Mouse (Mus musculus) stomach, embryonic 14.5 days (tissue): ENCODE results near the gene Trappc6b. TPM values are rescaled to one million over a fixed set of nuclear protein-coding genes. Genes with fewer than 3 reads are reported as not detected.

Experiments used
- ATAC-seq: fragments of 200-750 bp; cut with Nextera tagmentation; 2 replicates; pipeline ENCODE4 v1.8.0; 2017; ENCODE audit warnings: low read depth, moderate TSS enrichment; ENCODE audit not compliant: insufficient number of reproducible peaks, insufficient read depth, low FRiP score
- H3K27ac ChIP-seq: fragments of 300-500 bp; sonication (generic); 2 replicates; pipeline ENCODE4 v1.5.1; 2014; ENCODE audit warnings: mild to moderate bottlenecking, low read length, moderate library complexity, mixed read lengths
- H3K27me3 ChIP-seq: fragments of 300-500 bp; sonication (generic); 2 replicates; pipeline ENCODE4 v1.6.1; 2014; ENCODE audit warnings: low read length, control low read depth, mixed read lengths; ENCODE audit not compliant: control insufficient read depth, insufficient read depth
- H3K36me3 ChIP-seq: fragments of 300-500 bp; sonication (generic); 2 replicates; pipeline ENCODE4 v1.6.1; 2014; ENCODE audit warnings: mild to moderate bottlenecking, control low read depth, low read length, moderate library complexity, mixed read lengths; ENCODE audit not compliant: control insufficient read depth, insufficient read depth
- H3K4me1 ChIP-seq: fragments of 300-500 bp; sonication (generic); 2 replicates; pipeline ENCODE4 v1.6.1; 2014; ENCODE audit warnings: low read length, control low read depth, mixed read lengths; ENCODE audit not compliant: control insufficient read depth, insufficient read depth
- H3K4me2 ChIP-seq: fragments of 300-500 bp; sonication (generic); replicated peaks from 2 replicates; pipeline ENCODE4 v1.6.1; 2014; ENCODE audit warnings: low read depth, low read length, control low read depth
- H3K4me3 ChIP-seq: fragments of 300-500 bp; sonication (generic); 2 replicates; pipeline ENCODE4 v1.5.1; 2014; ENCODE audit warnings: low read depth, low read length, control low read depth
- H3K9ac ChIP-seq: fragments of 300-500 bp; sonication (generic); replicated peaks from 2 replicates; pipeline ENCODE4 v1.6.1; 2014; ENCODE audit warnings: low read depth, mild to moderate bottlenecking, control low read depth, low read length, moderate library complexity, mixed read lengths
- H3K9me3 ChIP-seq: fragments of 300-500 bp; sonication (generic); 2 replicates; pipeline ENCODE4 v1.6.1; 2016; ENCODE audit warnings: low read depth, low read length, control low read depth; ENCODE audit not compliant: control insufficient read depth
- WGBS: fragments of 180-500 bp; shearing (Covaris S2); extraction: QIAGEN DNeasy Blood & Tissue Kit; methylation state at CpG from one replicate; pipeline ENCODE4 v1.1.7; 2014; 5-methylcytosine and 5-hydroxymethylcytosine counted together
- polyA plus RNA-seq: library from polyadenylated mRNA; unstranded; fragments of >200 nt; fragmentation: Nextera tagmentation; extraction: Ambion mirVana; gene quantifications from 2 replicates; pipeline ENCODE4 v1.2.1, GENCODE M21; 2014

Trappc6b gene
- polyA plus RNA-seq, 1 experiment from 2014 or later, result 67.1 TPM

GRCm38 (mm10) chr12:59052470-59052869, 8.8 kb downstream of the Trappc6b start:
- 94% methylated on average over 3 of the region's 3 CpGs for WGBS
- H3K27me3 ChIP-seq, result no peaks in the 10 kb centered on the region
- H3K9me3 ChIP-seq, result no peaks in the 10 kb centered on the region
- no peak overlapping the region for H3K4me2 ChIP-seq
- H3K27ac ChIP-seq, result no peak overlapping the region
- no peaks in the 10 kb centered on the region for H3K4me1 ChIP-seq
- no peak overlapping the region for H3K9ac ChIP-seq
- no peak overlapping the region for H3K4me3 ChIP-seq
- no peak for ATAC-seq
- peaks cover 8% of the 10 kb centered on the region; the same call in 1 of the 2 replicates for H3K36me3 ChIP-seq

- peak; percentile 19; the same call in 1 of the 2 replicates for ATAC-seq
- WGBS, result 31% methylated on average over 7 of the region's 7 CpGs
Observed at GRCm38 (mm10) chr12:59040851-59041250, 20.4 kb downstream of the Trappc6b start.

GRCm38 (mm10) chr12:59039971-59040844, 21.1 kb downstream of the Trappc6b start:
- H3K4me1 ChIP-seq, result no peaks in the 10 kb centered on the region
- no peaks in the 10 kb centered on the region for H3K9me3 ChIP-seq
- H3K27me3 ChIP-seq, result no peaks in the 10 kb centered on the region
- peak overlapping the region; percentile 66; the same call in 1 of the 2 replicates for H3K27ac ChIP-seq
- ATAC-seq, result peak; percentile 85; the same call in 1 of the 2 replicates
- no peak overlapping the region for H3K4me3 ChIP-seq
- 8% methylated on average over 23 of the region's 23 CpGs for WGBS
- peak overlapping the region; percentile 25; the same call in 1 of the 2 replicates for H3K4me2 ChIP-seq
- H3K36me3 ChIP-seq, result peaks cover 21% of the 10 kb centered on the region
- no peak overlapping the region for H3K9ac ChIP-seq

More at GRCm38 (mm10) chr12:59040851-59041250, 20.4 kb downstream of the Trappc6b start:
- Histone ChIP-seq H3K4me3 (no peak overlapping the region), H3K9me3 (no peaks in the 10 kb centered on the region), H3K27ac (no peak overlapping the region), H3K27me3 (no peaks in the 10 kb centered on the region), H3K9ac (no peak overlapping the region), H3K36me3 (peaks cover 26% of the 10 kb centered on the region), H3K4me1 (no peaks in the 10 kb centered on the region), H3K4me2 (no peak overlapping the region)

- peak; percentile 33; the same call in 1 of the 2 replicates for ATAC-seq
- no peak overlapping the region for H3K9ac ChIP-seq
- H3K27ac ChIP-seq, result peak overlapping the region; percentile 66; the same call in 1 of the 2 replicates
- no peaks in the 10 kb centered on the region for H3K9me3 ChIP-seq
- no peaks in the 10 kb centered on the region for H3K4me1 ChIP-seq
- peaks cover 13% of the 10 kb centered on the region for H3K36me3 ChIP-seq
- H3K4me2 ChIP-seq, result peak overlapping the region; percentile 25; the same call in 1 of the 2 replicates
- no peaks in the 10 kb centered on the region for H3K27me3 ChIP-seq
- WGBS, result 67% methylated on average over 10 of the region's 10 CpGs
- H3K4me3 ChIP-seq, result no peak overlapping the region
Observed at GRCm38 (mm10) chr12:59039162-59039970, 21.9 kb downstream of the Trappc6b start.

DNA sequence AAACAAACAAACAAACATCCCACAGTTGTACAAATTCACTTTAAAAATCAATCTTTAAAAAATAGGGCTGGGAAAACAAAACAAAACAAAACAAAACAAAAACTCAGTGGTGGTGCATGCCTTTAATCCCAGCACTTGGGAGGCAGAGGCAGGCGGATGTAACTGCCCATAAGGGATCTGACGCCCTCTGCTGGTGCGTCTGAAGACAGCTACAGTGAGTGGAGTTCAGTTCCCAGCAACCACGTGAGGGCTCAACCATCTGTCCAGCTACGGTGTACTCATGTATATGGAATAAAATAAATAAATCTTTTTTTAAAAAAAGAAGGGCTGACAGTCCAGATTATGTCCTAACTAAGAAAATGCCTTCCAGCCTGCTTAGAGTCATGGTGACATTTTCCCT, 29.2 kb downstream of the Trappc6b start:
- Histone ChIP-seq H3K4me3 (no peak overlapping the region), H3K4me1 (no peaks in the 10 kb centered on the region), H3K27ac (no peak overlapping the region), H3K27me3 (no peaks in the 10 kb centered on the region), H3K4me2 (no peak overlapping the region), H3K9ac (no peak overlapping the region), H3K36me3 (no peaks in the 10 kb centered on the region), H3K9me3 (no peaks in the 10 kb centered on the region)
- no peak for ATAC-seq
- WGBS, result 67% methylated on average over 5 of the region's 5 CpGs

DNA sequence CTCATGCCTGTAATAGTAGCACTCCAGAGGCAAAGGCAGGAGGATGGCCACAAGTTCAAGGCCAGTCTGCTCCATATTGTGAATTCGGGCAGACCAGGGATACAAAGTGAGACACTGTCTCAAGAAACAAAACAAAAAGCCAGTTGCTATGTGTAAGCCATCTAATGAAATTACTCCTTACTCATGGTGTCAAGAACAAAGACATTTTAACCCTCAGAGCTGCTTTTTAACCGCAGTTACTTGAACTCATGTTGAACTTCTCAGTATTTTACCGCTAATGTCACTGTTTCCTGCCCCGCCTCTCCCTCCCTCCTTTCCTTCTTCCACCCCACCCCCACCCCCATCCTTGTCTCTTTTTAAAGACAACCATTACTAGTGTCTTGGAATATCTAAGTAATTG, 40.0 kb downstream of the Trappc6b start:
- H3K9me3 ChIP-seq, result no peaks in the 10 kb centered on the region
- 78% methylated on average over 4 of the region's 4 CpGs for WGBS
- ATAC-seq, result no peak
- H3K9ac ChIP-seq, result no peak overlapping the region
- H3K36me3 ChIP-seq, result peaks cover 35% of the 10 kb centered on the region
- H3K27me3 ChIP-seq, result no peaks in the 10 kb centered on the region
- H3K4me3 ChIP-seq, result no peak overlapping the region
- H3K27ac ChIP-seq, result no peak overlapping the region
- H3K4me1 ChIP-seq, result no peaks in the 10 kb centered on the region
- no peak overlapping the region for H3K4me2 ChIP-seq

- H3K9ac ChIP-seq, result no peak overlapping the region
Observed at GRCm38 (mm10) chr12:59019891-59020290, 41.4 kb downstream of the Trappc6b start.

DNA sequence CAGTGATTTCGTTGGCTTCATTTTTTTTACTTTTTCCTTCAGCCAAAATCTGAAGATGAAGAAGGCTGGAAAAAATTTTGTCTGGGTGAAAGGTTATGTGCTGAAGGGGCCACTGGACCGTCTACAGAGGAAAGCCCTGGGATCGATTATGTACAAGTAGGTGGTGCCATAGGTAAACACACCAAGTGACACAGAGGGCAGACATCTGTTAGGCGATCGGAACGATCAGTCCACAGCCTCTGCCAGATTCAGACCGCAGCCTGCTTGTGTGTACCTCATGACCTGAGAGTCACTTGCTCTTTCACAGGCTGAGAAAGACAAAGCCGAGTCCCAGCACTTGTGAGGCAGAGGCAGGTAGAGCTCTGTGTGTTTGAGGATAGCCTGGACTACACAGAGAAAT, 43.3 kb downstream of the Trappc6b start:
- no peak overlapping the region for H3K4me2 ChIP-seq
- no peak overlapping the region for H3K4me3 ChIP-seq
- no peak overlapping the region for H3K27ac ChIP-seq
- no peak overlapping the region for H3K9ac ChIP-seq
- H3K27me3 ChIP-seq, result no peaks in the 10 kb centered on the region
- WGBS, result 76% methylated on average over 8 of the region's 8 CpGs
- ATAC-seq, result no peak
- no peaks in the 10 kb centered on the region for H3K9me3 ChIP-seq
- peaks cover 24% of the 10 kb centered on the region for H3K36me3 ChIP-seq
- H3K4me1 ChIP-seq, result no peaks in the 10 kb centered on the region

More at GRCm38 (mm10) chr12:59019891-59020290, 41.4 kb downstream of the Trappc6b start:
- 89% methylated on average over 2 of the region's 2 CpGs for WGBS
- H3K9me3 ChIP-seq, result no peaks in the 10 kb centered on the region
- no peak overlapping the region for H3K4me2 ChIP-seq
- peaks cover 32% of the 10 kb centered on the region for H3K36me3 ChIP-seq
- H3K27me3 ChIP-seq, result no peaks in the 10 kb centered on the region
- no peak overlapping the region for H3K4me3 ChIP-seq
- H3K27ac ChIP-seq, result no peak overlapping the region
- no peak for ATAC-seq
- no peaks in the 10 kb centered on the region for H3K4me1 ChIP-seq
